ENCODE assay signal across 10 mouse cellular contexts in genomic region chr15:85598443-85598842, GRCm38 (mm10). TPM values are rescaled to one million over a fixed set of nuclear protein-coding genes. Genes with fewer than 3 reads are reported as not detected.
"Had no signal": no experiment of that assay in that cellular context is flagged by ENCODE, and none has a peak within 500 bp of the region (broad histone marks: within the 10 kb centered on the region; RNA-seq: fewer than 3 reads in every experiment).

No protein-coding gene starts in this region.

- H3K27me3 ChIP-seq: lung, embryonic 15.5 days; midbrain, embryonic 15.5 days; neural tube, embryonic 13.5 days; neural tube, embryonic 15.5 days; stomach, embryonic 15.5 days had no signal

- H3K36me3 ChIP-seq: lung, embryonic 15.5 days; midbrain, embryonic 13.5 days; midbrain, embryonic 15.5 days; neural tube, embryonic 13.5 days; neural tube, embryonic 15.5 days; stomach, embryonic 15.5 days had no signal

- H3K27ac ChIP-seq: lung, embryonic 15.5 days; macrophage; midbrain, embryonic 13.5 days; midbrain, embryonic 15.5 days; neural tube, embryonic 13.5 days; neural tube, embryonic 15.5 days had no signal

- H3K4me3 ChIP-seq: lung, embryonic 15.5 days; megakaryocyte, embryonic 14.5 days; midbrain, embryonic 13.5 days; midbrain, embryonic 15.5 days; neural tube, embryonic 13.5 days; neural tube, embryonic 15.5 days; stomach, embryonic 15.5 days had no signal

RNA-seq across cellular contexts. Expression of gene Wnt7b, which starts 16.2 kb away (rescaled TPM):
- total RNA-seq: megakaryocyte progenitor cell, adult 5-6 weeks; monocyte, adult 5-6 weeks had no signal
- polyA plus RNA-seq: macrophage had no signal
